24 mouse cellular contexts compared by ENCODE assay signal in genomic region chr2:173060450-173060849, GRCm38 (mm10). TPM values are rescaled to one million over a fixed set of nuclear protein-coding genes. Genes with fewer than 3 reads are reported as not detected.
A peak's percentile ranks its signal among the peaks of the same experiment; 100 is the strongest.
DNase-seq lines count a peak whose midpoint lies in the region; ATAC-seq and TF ChIP-seq lines count a peak whose summit lies in the region.
"Had no signal": no experiment of that assay in that cellular context is flagged by ENCODE, and none has a peak within 500 bp of the region (broad histone marks: within the 10 kb centered on the region; RNA-seq: fewer than 3 reads in every experiment).

No protein-coding gene starts in this region.

- no peak overlapping the region for H3K4me2 ChIP-seq in lung, embryonic 14.5 days
- no peak overlapping the region for H3K4me2 ChIP-seq in hindbrain, embryonic 11.5 days (replicated peaks; ENCODE audit: low read depth, low read length)
- H3K4me2 ChIP-seq: embryonic facial prominence, embryonic 12.5 days; limb, embryonic 12.5 days; lung, embryonic 15.5 days; midbrain, embryonic 13.5 days had no signal

- no peaks in the 10 kb centered on the region for H3K4me1 ChIP-seq in heart, adult 2 months (ENCODE audit: control insufficient read depth, insufficient read depth, low read length)
- no peaks in the 10 kb centered on the region for H3K4me1 ChIP-seq in lung, embryonic 14.5 days (ENCODE audit: insufficient read depth)
- H3K4me1 ChIP-seq in hindbrain, embryonic 11.5 days (replicated peaks; ENCODE audit: control insufficient read depth, insufficient read depth, low read length): no peaks in the 10 kb centered on the region

- intact Hi-C loops in heart, adult 2 months (cut with DNase I): no loop called here

- H3K27ac ChIP-seq in heart, adult 2 months: no peak overlapping the region
- H3K27ac ChIP-seq in lung, embryonic 14.5 days (ENCODE audit: low read depth): no peak overlapping the region
- H3K27ac ChIP-seq in hindbrain, embryonic 11.5 days (ENCODE audit: low read depth, low read length): no peak overlapping the region
- H3K27ac ChIP-seq: embryonic facial prominence, embryonic 12.5 days; limb, embryonic 12.5 days; lung, embryonic 15.5 days; midbrain, embryonic 13.5 days; stomach, postnatal 0 days had no signal

- no peaks in the 10 kb centered on the region for H3K27me3 ChIP-seq in heart, adult 2 months (ENCODE audit: control insufficient read depth, insufficient read depth, low read length)
- H3K27me3 ChIP-seq in lung, embryonic 14.5 days (ENCODE audit: insufficient read depth, low read length): no peaks in the 10 kb centered on the region
- no peaks in the 10 kb centered on the region for H3K27me3 ChIP-seq in hindbrain, embryonic 11.5 days (ENCODE audit: control insufficient read depth, insufficient read depth, low read length)
- H3K27me3 ChIP-seq: embryonic facial prominence, embryonic 12.5 days; limb, embryonic 12.5 days; lung, embryonic 15.5 days; midbrain, embryonic 13.5 days; Patski had no signal

- ATAC-seq in lung, embryonic 14.5 days (ENCODE audit: insufficient read depth): peak; percentile 28; the same call in 1 of the 2 replicates
- no peak for ATAC-seq in hindbrain, embryonic 11.5 days (ENCODE audit: low FRiP score)
- ATAC-seq: activated CD4-positive, CD25-positive, alpha-beta regulatory T cell, adult 4 months; forebrain, postnatal 0 days; midbrain, embryonic 13.5 days; Patski had no signal

- no peak for TF ChIP-seq EP300 in heart, adult 2 months (IDR thresholded peaks at IDR 0.05; ENCODE audit: insufficient read depth, low read depth, low read length)

- WGBS in heart, adult 2 months: 53% methylated on average over 9 of the region's 9 CpGs
- WGBS in lung, embryonic 14.5 days: 49% methylated on average over 9 of the region's 9 CpGs
- WGBS in hindbrain, embryonic 11.5 days: 81% methylated on average over 9 of the region's 9 CpGs

- TF ChIP-seq POLR2A in heart, adult 2 months (IDR thresholded peaks at IDR 0.05; ENCODE audit: insufficient read depth, low read depth, low read length): no peak

- peak; percentile 25 to 29 for DNase-seq in heart, adult 18-20 months
- no peak for DNase-seq in heart, adult 2 months
- no peak for DNase-seq in lung, embryonic 14.5 days
- DNase-seq in lung, postnatal 25 days (ENCODE audit: low spot score): no peak
- DNase-seq in thymus, postnatal 4 days: peak; percentile 35
- no peak for DNase-seq in thymus, adult 18-20 months
- DNase-seq in hindbrain, embryonic 11.5 days (ENCODE audit: low spot score): no peak
- no peak for DNase-seq in cerebellum, postnatal 14 days
- DNase-seq: adrenal gland, postnatal 14 days; cerebellum, adult 18-20 months; forebrain, postnatal 0 days; gastrocnemius, postnatal 10 days; kidney, adult 8-10 months; kidney, postnatal 25 days had no signal

- no peak overlapping the region for H3K9ac ChIP-seq in heart, adult 2 months (ENCODE audit: low read depth, low read length)
- no peak overlapping the region for H3K9ac ChIP-seq in lung, embryonic 14.5 days
- H3K9ac ChIP-seq in hindbrain, embryonic 11.5 days (ENCODE audit: low read depth, low read length): no peak overlapping the region
- H3K9ac ChIP-seq: embryonic facial prominence, embryonic 12.5 days; forebrain, postnatal 0 days; limb, embryonic 12.5 days; lung, embryonic 15.5 days; midbrain, embryonic 13.5 days had no signal

- H3K9me3 ChIP-seq in lung, embryonic 14.5 days (ENCODE audit: low read depth, low read length): no peaks in the 10 kb centered on the region
- H3K9me3 ChIP-seq in hindbrain, embryonic 11.5 days (ENCODE audit: control insufficient read depth, low read length): no peaks in the 10 kb centered on the region
- H3K9me3 ChIP-seq: embryonic facial prominence, embryonic 12.5 days; limb, embryonic 12.5 days; lung, embryonic 15.5 days; midbrain, embryonic 13.5 days had no signal

- no peak overlapping the region for H3K4me3 ChIP-seq in heart, adult 2 months
- H3K4me3 ChIP-seq in lung, embryonic 14.5 days (ENCODE audit: low read depth, low read length): no peak overlapping the region
- no peak overlapping the region for H3K4me3 ChIP-seq in hindbrain, embryonic 11.5 days (ENCODE audit: low read depth, low read length)
- H3K4me3 ChIP-seq: embryonic facial prominence, embryonic 12.5 days; limb, embryonic 12.5 days; lung, embryonic 15.5 days; midbrain, embryonic 13.5 days; myocyte had no signal

- TF ChIP-seq CTCF in heart, adult 2 months (IDR thresholded peaks at IDR 0.05): no peak
- no peak for TF ChIP-seq CTCF in lung, embryonic 14.5 days (IDR thresholded peaks at IDR 0.05; ENCODE audit: low read depth)

- no peaks in the 10 kb centered on the region for H3K79me2 ChIP-seq in heart, adult 2 months (replicated peaks; ENCODE audit: control insufficient read depth, insufficient read depth, low read length)

- no peaks in the 10 kb centered on the region for H3K36me3 ChIP-seq in heart, adult 2 months (ENCODE audit: control insufficient read depth, insufficient read depth, low read length)
- no peaks in the 10 kb centered on the region for H3K36me3 ChIP-seq in lung, embryonic 14.5 days (ENCODE audit: insufficient read depth)
- no peaks in the 10 kb centered on the region for H3K36me3 ChIP-seq in hindbrain, embryonic 11.5 days (ENCODE audit: control insufficient read depth, insufficient read depth, low read length)
- H3K36me3 ChIP-seq: embryonic facial prominence, embryonic 12.5 days; limb, embryonic 12.5 days; lung, embryonic 15.5 days; midbrain, embryonic 13.5 days had no signal

RNA-seq across cellular contexts. Expression of gene Rbm38, which starts 40.2 kb away (rescaled TPM):
- 100 to 1,000 TPM; 171 to 173 TPM for total RNA-seq in heart, adult 18-20 months (2021)
- total RNA-seq in heart, adult 2 months (2021): 100 to 1,000 TPM; 173 to 203 TPM
- 342 and 529 TPM in 2 replicates for polyA plus RNA-seq in heart, adult 2 months (2012; rRNA removed)
- 45.6 and 45.8 TPM in 2 replicates for polyA plus RNA-seq in lung, embryonic 14.5 days (2014; fragmentation: Nextera tagmentation; extraction: Ambion mirVana)
- polyA plus RNA-seq in hindbrain, embryonic 11.5 days (2014; fragmentation: Nextera tagmentation; extraction: Ambion mirVana): 57.0 and 63.3 TPM in 2 replicates

RNA-seq across cellular contexts. Expression of gene Ctcfl, which starts 58.9 kb away (rescaled TPM):
- under 1 TPM; 0.08 to 0.22 TPM for total RNA-seq in heart, adult 18-20 months (2021)
- total RNA-seq in heart, adult 2 months (2021): under 1 TPM; 0.08 to 0.11 TPM
- 0.06 TPM in 1 of 2 replicates, not detected in the other for polyA plus RNA-seq in heart, adult 2 months (2012; rRNA removed)
- polyA plus RNA-seq in lung, embryonic 14.5 days (2014; fragmentation: Nextera tagmentation; extraction: Ambion mirVana): 0.05 and 0.07 TPM in 2 replicates
- 0.06 TPM in 2 replicates for polyA plus RNA-seq in hindbrain, embryonic 11.5 days (2014; fragmentation: Nextera tagmentation; extraction: Ambion mirVana)
- total RNA-seq: forebrain, postnatal 0 days; gastrocnemius, postnatal 10 days; hematopoietic stem cell, adult 5-6 weeks had no signal
- polyA plus RNA-seq: C2C12; myocyte; Patski; stomach, postnatal 0 days had no signal

Comparison
In these comparisons a context has a peak if more than half of its experiments do, and no peak if none do; other contexts are left out.
1. DNase-seq: peak in heart, adult 18-20 months (2 of 2) and thymus, postnatal 4 days (single experiment); none in heart, adult 2 months (0 of 2), lung, embryonic 14.5 days (single experiment), lung, postnatal 25 days (single experiment), thymus, adult 18-20 months (0 of 2), hindbrain, embryonic 11.5 days (single experiment) and cerebellum, postnatal 14 days (0 of 2).